ENCODE assay signal across 8 mouse cellular contexts in the genomic region with DNA sequence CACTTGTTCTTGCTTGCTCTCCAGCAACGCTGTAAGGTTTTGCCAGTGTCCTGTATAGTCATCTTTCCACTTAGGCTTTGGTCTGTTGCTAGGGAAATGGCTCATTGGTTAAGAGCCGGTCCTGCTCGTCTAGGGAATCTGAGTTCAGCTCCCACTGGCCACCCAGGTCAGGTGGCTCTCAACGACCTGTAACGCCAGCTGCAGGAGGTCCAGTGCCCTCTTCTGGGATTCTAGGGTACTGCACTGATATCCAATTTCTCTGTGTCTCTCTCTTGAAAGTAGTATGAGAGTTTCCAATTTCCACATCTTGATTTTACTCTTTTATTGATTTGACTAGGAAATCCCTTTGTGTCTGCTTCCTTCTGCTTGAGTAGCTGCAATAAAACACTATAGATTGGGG. TPM values are rescaled to one million over a fixed set of nuclear protein-coding genes. Genes with fewer than 3 reads are reported as not detected.
DNase-seq lines count a peak whose midpoint lies in the region; ATAC-seq and TF ChIP-seq lines count a peak whose summit lies in the region.

No protein-coding gene starts in this region.

- H3K9ac ChIP-seq in embryonic facial prominence, embryonic 11.5 days (replicated peaks; ENCODE audit: low read length) = no peak overlapping the region
- no peak overlapping the region for H3K9ac ChIP-seq in liver, embryonic 14.5 days (replicated peaks)

- H3K27me3 ChIP-seq in embryonic facial prominence, embryonic 11.5 days (ENCODE audit: control insufficient read depth, insufficient read depth, low read length) = no peaks in the 10 kb centered on the region
- H3K27me3 ChIP-seq in embryonic facial prominence, embryonic 10.5 days (replicated peaks; ENCODE audit: low read depth, poor library complexity, severe bottlenecking) = no peaks in the 10 kb centered on the region
- H3K27me3 ChIP-seq in liver, embryonic 14.5 days (ENCODE audit: control insufficient read depth, insufficient read depth, low read length) = no peaks in the 10 kb centered on the region

- H3K27ac ChIP-seq in embryonic facial prominence, embryonic 11.5 days (replicated peaks; ENCODE audit: low read depth, low read length) = no peak overlapping the region
- no peak overlapping the region for H3K27ac ChIP-seq in embryonic facial prominence, embryonic 10.5 days (replicated peaks)
- H3K27ac ChIP-seq in liver, embryonic 14.5 days = no peak overlapping the region
- no peak overlapping the region for H3K27ac ChIP-seq in bone marrow macrophage, adult 2 months (ENCODE audit: insufficient read depth, low read depth, low read length)

- H3K4me1 ChIP-seq in embryonic facial prominence, embryonic 11.5 days (ENCODE audit: control insufficient read depth, insufficient read depth, low read length) = no peaks in the 10 kb centered on the region
- H3K4me1 ChIP-seq in embryonic facial prominence, embryonic 10.5 days = no peaks in the 10 kb centered on the region
- no peaks in the 10 kb centered on the region for H3K4me1 ChIP-seq in liver, embryonic 14.5 days (replicated peaks; ENCODE audit: control insufficient read depth in 2 of 2, insufficient read depth in 2 of 2, low read length in 1 of 2)
- H3K4me1 ChIP-seq in bone marrow macrophage, adult 2 months (ENCODE audit: control insufficient read depth, insufficient read depth, low read length) = no peaks in the 10 kb centered on the region

- ATAC-seq in embryonic facial prominence, embryonic 11.5 days (replicated peaks; ENCODE audit: insufficient number of reproducible peaks, low FRiP score, low TSS enrichment, low read depth) = no peak
- no peak for ATAC-seq in liver, embryonic 14.5 days (ENCODE audit: insufficient read depth)

- peak; percentile 60 for TF ChIP-seq CTCF in liver, embryonic 14.5 days (IDR thresholded peaks at IDR 0.05; ENCODE audit: low read depth)
- peak; percentile 69 for TF ChIP-seq CTCF in bone marrow macrophage, adult 2 months (IDR thresholded peaks at IDR 0.05; ENCODE audit: low read depth, low read length)

- no peak for TF ChIP-seq POLR2A in bone marrow macrophage, adult 2 months (IDR thresholded peaks at IDR 0.05; ENCODE audit: borderline replicate concordance, low read depth, low read length)

- TF ChIP-seq EP300 in liver, embryonic 14.5 days (IDR thresholded peaks at IDR 0.05; ENCODE audit: low read depth) = no peak

- H3K9me3 ChIP-seq in embryonic facial prominence, embryonic 11.5 days (replicated peaks; ENCODE audit: control insufficient read depth, low read length) = no peaks in the 10 kb centered on the region
- H3K9me3 ChIP-seq in embryonic facial prominence, embryonic 10.5 days = no peaks in the 10 kb centered on the region
- H3K9me3 ChIP-seq in liver, embryonic 14.5 days (ENCODE audit: control insufficient read depth, low read length) = no peaks in the 10 kb centered on the region

- H3K4me2 ChIP-seq in embryonic facial prominence, embryonic 11.5 days (ENCODE audit: low read depth, low read length) = no peak overlapping the region
- no peak overlapping the region for H3K4me2 ChIP-seq in liver, embryonic 14.5 days (ENCODE audit: low read depth)

- H3K4me3 ChIP-seq in embryonic facial prominence, embryonic 11.5 days (ENCODE audit: low read depth, low read length) = no peak overlapping the region
- no peak overlapping the region for H3K4me3 ChIP-seq in embryonic facial prominence, embryonic 10.5 days
- no peak overlapping the region for H3K4me3 ChIP-seq in liver, embryonic 14.5 days (ENCODE audit: insufficient read depth in 1 of 2, low read depth in 2 of 2, low read length in 2 of 2)
- no peak overlapping the region for H3K4me3 ChIP-seq in bone marrow macrophage, adult 2 months (ENCODE audit: insufficient read depth, low read length)

- peak; percentile 36 for DNase-seq in embryonic facial prominence, embryonic 11.5 days (ENCODE audit: low spot score)
- DNase-seq in embryonic facial prominence, embryonic 10.5 days (ENCODE audit: low spot score) = no peak
- DNase-seq in liver, embryonic 14.5 days (ENCODE audit: low read depth in 3 of 3, low spot score in 3 of 3) = no peak
- no peak for DNase-seq in liver
- peak; percentile 28 for DNase-seq in hindlimb bud, embryonic 11.5 days (ENCODE audit: extremely low spot score, low read depth, low spot score)
- DNase-seq in thymus, postnatal 25 days = peak; percentile 52
- DNase-seq in right cerebral cortex, postnatal 4 days = no peak

- WGBS in embryonic facial prominence, embryonic 11.5 days = 32% methylated on average over 5 of the region's 5 CpGs
- WGBS in embryonic facial prominence, embryonic 10.5 days = 40% methylated on average over 5 of the region's 5 CpGs
- 19% methylated on average over 5 of the region's 5 CpGs for WGBS in liver, embryonic 14.5 days (ENCODE audit: insufficient replicate concordance)

- H3K36me3 ChIP-seq in embryonic facial prominence, embryonic 11.5 days (replicated peaks; ENCODE audit: control insufficient read depth, insufficient read depth, low read depth, low read length) = no peaks in the 10 kb centered on the region
- H3K36me3 ChIP-seq in embryonic facial prominence, embryonic 10.5 days (replicated peaks) = no peaks in the 10 kb centered on the region
- H3K36me3 ChIP-seq in liver, embryonic 14.5 days (replicated peaks; ENCODE audit: control insufficient read depth, insufficient read depth, low read depth) = no peaks in the 10 kb centered on the region

RNA-seq across cellular contexts. Expression of a gene that starts 4.3 kb away (rescaled TPM):
- not detected in 2 replicates for polyA plus RNA-seq in embryonic facial prominence, embryonic 11.5 days (2014; fragmentation: Nextera tagmentation; extraction: Ambion mirVana)
- polyA plus RNA-seq in embryonic facial prominence, embryonic 10.5 days (2016; fragmentation: Nextera tagmentation; extraction: Ambion mirVana) = 0.15 TPM in 1 of 2 replicates, not detected in the other
- not detected in 2 replicates for polyA plus RNA-seq in liver, embryonic 14.5 days (2012; rRNA removed)
- polyA plus RNA-seq in liver, embryonic 14.5 days (2014; fragmentation: Nextera tagmentation; extraction: Ambion mirVana) = not detected in 2 replicates
- not detected in 2 replicates for polyA plus RNA-seq in bone marrow macrophage, adult 2 months (2012; ENCODE audit: insufficient read depth, insufficient read length, missing spikeins)

RNA-seq across cellular contexts. Expression of a gene that starts 36.7 kb away (rescaled TPM):
- polyA plus RNA-seq in embryonic facial prominence, embryonic 11.5 days (2014; fragmentation: Nextera tagmentation; extraction: Ambion mirVana) = 10.8 and 11.2 TPM in 2 replicates
- 8.2 and 9.0 TPM in 2 replicates for polyA plus RNA-seq in embryonic facial prominence, embryonic 10.5 days (2016; fragmentation: Nextera tagmentation; extraction: Ambion mirVana)
- polyA plus RNA-seq in liver, embryonic 14.5 days (2012; rRNA removed) = 0.06 and 0.07 TPM in 2 replicates
- 0.09 and 0.11 TPM in 2 replicates for polyA plus RNA-seq in liver, embryonic 14.5 days (2014; fragmentation: Nextera tagmentation; extraction: Ambion mirVana)
- polyA plus RNA-seq in bone marrow macrophage, adult 2 months (2012; ENCODE audit: insufficient read depth, insufficient read length, missing spikeins) = not detected in 2 replicates

RNA-seq across cellular contexts. Expression of a gene that starts 50.7 kb away (rescaled TPM):
- 152 and 168 TPM in 2 replicates for polyA plus RNA-seq in embryonic facial prominence, embryonic 11.5 days (2014; fragmentation: Nextera tagmentation; extraction: Ambion mirVana)
- 153 and 165 TPM in 2 replicates for polyA plus RNA-seq in embryonic facial prominence, embryonic 10.5 days (2016; fragmentation: Nextera tagmentation; extraction: Ambion mirVana)
- polyA plus RNA-seq in liver, embryonic 14.5 days (2012; rRNA removed) = 11.6 and 24.1 TPM in 2 replicates
- 30.6 and 36.3 TPM in 2 replicates for polyA plus RNA-seq in liver, embryonic 14.5 days (2014; fragmentation: Nextera tagmentation; extraction: Ambion mirVana)
- polyA plus RNA-seq in bone marrow macrophage, adult 2 months (2012; ENCODE audit: insufficient read depth, insufficient read length, missing spikeins) = 84.9 and 104 TPM in 2 replicates

Comparison
In these comparisons a context has a peak if more than half of its experiments do, and no peak if none do; other contexts are left out.
1. DNase-seq: peak in embryonic facial prominence, embryonic 11.5 days (single experiment), hindlimb bud, embryonic 11.5 days (single experiment) and thymus, postnatal 25 days (single experiment); none in embryonic facial prominence, embryonic 10.5 days (single experiment), liver, embryonic 14.5 days (0 of 3), liver (single experiment) and right cerebral cortex, postnatal 4 days (single experiment).